Mouse (Mus musculus) stomach, postnatal 0 days (tissue): ENCODE results near the gene Msi2.

Source experiments
- CTCF ChIP-seq: IDR thresholded peaks from 2 replicates; pipeline ENCODE4 v1.5.1; 2016; ENCODE audit warnings: antibody characterized with exemption, low read depth, mild to moderate bottlenecking, moderate library complexity
- EP300 ChIP-seq: optimal IDR thresholded peaks from 2 replicates; pipeline ENCODE3; 2016; ENCODE audit warnings: antibody characterized with exemption

DNA sequence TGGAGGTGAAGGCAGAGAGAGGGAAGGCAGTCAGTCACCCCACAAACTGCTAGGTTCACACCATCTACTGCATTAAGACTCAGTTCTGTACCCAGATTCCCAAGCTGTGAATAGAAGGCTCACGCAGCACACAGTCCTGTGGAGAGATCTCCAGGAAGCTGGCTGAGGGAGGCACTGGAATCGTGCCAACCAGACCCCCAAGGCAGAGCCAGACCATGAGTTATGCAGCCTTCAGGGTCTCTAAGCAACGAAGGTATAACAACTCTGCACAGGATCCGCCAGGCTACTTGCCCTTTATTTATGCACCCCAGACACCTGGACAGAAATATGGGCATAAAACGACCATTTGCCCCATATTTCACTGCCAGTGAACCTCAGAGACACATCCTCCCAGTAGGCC lies 69.9 kb downstream of the Msi2 start:
- TF ChIP-seq CTCF: no peak
- no peak for TF ChIP-seq EP300
